Mouse (Mus musculus): ENCODE measurements around the gene Pcsk2.

Pcsk2 gene

DNA sequence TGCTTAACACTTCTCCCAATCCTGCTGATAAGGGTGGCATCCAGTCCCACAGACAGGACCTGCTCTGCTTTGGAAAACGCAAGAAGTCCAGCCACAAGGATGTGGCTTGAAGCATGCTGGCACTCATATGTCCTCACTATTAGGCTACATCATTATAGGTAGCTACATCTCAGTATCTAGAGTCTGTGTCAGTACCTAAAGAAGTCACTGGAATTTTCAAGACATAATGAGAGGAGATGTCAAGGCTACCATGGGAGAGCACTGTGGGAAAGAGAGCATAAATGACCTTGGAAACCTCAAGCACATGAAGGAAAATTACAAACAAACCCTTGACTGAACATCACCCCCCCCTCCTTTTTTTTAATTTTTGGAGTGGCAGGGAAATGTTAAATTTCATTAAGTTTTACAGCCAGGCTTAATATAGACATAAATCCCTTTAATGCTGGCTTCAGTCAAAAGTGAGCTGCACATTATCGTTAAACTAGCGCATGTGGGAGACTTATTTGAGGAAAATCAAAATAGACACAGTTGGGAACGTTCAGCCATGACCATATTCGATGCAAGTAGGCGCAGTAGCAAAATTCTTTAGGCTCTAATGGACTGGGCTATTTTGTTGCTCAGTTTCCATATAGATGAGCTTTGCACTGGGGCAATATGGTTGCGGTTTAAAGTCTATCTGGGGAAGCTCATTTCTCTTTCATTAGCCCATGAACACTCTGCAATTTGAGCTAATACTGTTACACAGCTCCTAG is 193.7 kb downstream of the Pcsk2 start:
- DNase-seq: no peak

DNA sequence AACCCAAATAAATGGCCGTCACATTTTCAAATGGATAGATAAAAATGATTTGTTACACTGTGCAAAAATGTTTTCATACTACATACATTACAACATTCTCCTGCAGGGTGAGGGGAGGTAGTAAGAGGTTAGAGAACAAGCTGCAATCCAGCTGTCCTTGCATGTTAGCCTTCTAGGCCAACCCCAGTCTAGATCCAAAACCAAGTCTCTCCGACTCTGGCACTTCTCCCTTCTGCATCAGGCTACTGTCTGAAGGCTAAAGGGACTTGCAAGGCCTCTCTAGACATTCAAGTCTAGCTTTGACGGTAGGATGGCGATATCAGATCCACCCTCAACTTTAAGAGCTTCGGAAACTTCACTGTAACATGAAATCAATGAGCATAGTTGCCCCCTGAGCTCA is 196.5 kb downstream of the Pcsk2 start:
- DNase-seq: no peak

DNA sequence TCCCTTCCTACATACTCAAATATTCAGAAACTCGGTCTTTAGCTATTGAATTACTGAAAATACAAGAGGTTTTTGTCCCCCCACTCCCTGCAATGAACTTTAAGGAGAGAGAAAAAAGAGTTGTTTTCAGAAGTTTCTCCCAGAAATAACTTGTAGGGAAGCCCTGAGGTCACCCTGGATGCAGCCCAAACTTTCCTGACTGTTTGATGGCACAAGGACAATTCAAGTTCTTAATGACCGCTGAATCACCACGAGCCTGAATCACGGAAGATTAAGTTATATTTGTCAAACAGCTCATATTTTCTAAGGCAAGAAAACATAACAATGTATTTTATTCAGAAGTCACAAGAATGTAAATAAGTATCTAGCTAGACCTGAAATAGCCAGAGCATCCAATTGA is 197.1 kb downstream of the Pcsk2 start:
- DNase-seq: no peak

DNA sequence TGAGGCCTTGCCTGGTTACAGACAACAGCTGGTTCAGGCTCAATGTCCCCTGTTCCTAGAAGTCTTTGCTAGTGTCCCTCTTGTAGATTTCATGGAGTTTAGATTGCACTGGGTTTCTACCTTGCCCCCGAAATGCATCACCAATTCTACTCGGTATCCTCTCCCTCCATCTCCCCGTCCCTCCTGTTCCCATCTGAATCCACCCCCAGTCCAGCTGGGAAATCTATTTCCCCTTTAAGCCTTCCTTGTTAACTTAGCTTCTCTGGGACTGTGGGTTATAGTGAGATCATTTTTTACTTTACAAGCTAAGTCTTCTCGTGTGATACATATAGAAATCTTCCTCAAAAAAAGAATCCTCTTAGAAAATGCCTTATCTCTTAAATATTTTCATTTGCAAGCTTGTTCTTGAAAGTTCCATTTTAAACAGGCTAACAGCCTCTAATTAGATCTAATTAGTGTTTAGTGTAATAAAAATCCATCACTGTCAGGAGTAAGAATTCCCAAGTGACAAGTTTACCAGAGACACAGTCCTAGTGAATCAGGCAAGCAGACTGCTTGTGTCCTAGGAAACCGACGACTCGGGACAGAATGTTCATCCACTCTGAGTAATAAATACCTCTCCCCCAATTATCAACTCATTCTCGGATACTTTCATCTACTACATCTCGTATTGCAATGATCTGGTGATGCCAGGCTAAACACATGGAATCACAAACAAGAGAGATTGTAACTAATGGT is 206.3 kb downstream of the Pcsk2 start:
- DNase-seq: no peak

DNA sequence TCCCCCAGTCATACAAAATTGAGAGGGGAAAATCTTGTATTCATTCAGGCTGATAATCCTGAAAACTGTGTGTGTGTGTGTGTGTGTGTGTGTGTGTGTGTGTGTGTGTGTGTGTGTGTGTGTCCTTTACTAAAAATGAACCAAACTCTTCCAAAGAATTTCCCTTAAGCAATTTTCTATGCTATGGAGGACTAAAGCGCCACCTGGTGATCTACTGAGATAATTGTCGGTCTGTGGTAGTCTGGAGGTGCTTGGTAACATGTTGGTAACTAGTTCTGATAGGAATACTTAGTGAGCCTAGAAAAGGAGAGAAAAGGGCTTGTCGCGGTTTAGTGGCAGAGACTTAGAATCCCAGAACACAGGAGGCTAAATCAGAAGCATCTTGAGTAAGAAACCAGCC is 230.5 kb downstream of the Pcsk2 start:
- peak; percentile 53 for DNase-seq

DNA sequence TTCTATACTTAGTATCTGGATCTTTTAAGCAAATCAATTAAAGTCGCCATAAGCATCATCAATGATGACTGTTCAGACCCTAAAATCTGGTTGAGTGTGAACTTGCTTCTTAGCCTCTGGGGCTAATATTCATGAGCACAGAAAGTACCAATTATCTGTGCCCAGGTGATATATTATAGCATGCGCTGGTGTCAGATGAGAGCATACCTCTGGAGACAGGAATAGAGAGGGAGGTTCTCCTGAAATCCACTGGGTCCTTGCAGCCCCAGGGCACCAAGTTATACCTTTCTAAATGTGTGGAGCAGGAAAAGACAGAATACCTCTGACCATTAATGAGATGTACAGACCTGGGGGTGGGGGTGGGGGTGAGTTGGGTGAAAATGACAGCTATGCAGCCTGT is 234.4 kb downstream of the Pcsk2 start:
- DNase-seq: no peak

GRCm38 (mm10) chr2:143789911-143790310 is 244.0 kb downstream of the Pcsk2 start:
- no peak for DNase-seq

GRCm38 (mm10) chr2:143795858-143796257 is 249.9 kb downstream of the Pcsk2 start:
- no peak for DNase-seq

DNA sequence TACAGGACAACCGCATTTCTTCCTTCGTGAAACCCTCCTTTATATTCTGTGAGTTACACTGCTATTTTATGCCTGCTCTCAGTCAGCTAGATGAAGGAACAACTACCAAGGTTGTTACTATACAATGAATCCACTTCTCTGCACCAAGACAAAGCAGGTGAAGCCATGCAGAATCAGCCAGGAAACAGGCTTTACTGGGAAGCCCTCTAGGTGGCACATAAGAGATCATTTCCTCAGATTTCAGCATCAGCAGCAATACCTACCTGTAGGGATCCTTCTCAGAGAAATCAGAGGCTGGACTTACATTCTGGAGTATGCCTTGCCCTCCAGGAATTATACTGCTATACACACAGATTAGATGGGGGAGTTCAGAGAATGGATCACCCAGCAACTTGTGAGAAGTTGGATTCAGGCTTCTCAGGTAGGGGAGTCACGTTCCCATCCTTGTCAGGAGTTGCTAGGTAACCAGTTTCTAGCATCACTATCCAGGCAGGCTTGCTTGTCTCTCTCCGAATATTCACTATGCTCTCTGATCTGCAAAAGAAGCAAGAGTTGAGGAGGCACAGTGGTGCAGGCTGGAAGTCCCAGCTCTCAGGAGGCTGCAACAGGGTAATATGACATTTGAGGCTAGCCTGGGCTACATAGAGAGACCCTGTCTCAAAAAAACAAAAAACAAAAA is 250.5 kb downstream of the Pcsk2 start:
- DNase-seq: no peak

GRCm38 (mm10) chr2:143801097-143801496 is 255.1 kb downstream of the Pcsk2 start:
- DNase-seq: no peak

- DNase-seq: no peak
Measured at GRCm38 (mm10) chr2:143806140-143806923, 260.4 kb downstream of the Pcsk2 start.

DNA sequence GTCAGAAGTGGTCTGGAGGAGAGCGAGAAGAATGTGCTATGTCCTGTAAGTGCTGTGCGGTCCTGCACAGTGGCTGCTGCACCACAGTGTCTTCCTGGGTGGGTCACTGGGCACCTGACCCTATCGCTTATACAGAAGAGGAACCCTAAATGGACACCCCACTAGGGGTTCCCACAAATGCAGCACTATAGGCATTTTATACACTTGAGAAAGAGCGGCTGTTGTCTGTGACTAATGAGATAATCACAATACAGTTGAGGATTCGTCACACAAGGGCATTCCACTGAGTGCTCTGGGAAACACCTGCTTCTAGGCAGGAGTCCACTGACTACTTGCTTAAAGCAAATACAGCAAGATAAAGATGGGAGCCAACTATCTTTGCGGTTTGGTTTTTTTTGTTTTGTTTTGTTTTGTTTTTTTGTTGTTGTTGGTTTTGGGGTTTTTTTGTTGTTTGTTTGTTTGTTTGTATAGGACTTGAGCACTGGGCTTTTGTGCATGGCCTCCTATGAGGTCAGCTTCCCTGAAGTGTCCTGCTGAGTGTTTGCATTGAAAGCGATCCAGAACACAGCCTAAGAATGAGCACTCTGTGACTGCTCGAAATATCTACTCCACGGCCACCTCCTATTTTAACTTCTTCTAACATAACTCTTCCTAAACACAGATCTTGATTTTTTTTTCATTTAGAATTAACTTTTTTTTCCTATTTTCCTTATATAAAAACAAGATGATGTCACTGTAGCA is 261.1 kb downstream of the Pcsk2 start:
- DNase-seq: no peak

- DNase-seq: no peak
Measured at GRCm38 (mm10) chr2:143808789-143809188, 262.8 kb downstream of the Pcsk2 start.

DNA sequence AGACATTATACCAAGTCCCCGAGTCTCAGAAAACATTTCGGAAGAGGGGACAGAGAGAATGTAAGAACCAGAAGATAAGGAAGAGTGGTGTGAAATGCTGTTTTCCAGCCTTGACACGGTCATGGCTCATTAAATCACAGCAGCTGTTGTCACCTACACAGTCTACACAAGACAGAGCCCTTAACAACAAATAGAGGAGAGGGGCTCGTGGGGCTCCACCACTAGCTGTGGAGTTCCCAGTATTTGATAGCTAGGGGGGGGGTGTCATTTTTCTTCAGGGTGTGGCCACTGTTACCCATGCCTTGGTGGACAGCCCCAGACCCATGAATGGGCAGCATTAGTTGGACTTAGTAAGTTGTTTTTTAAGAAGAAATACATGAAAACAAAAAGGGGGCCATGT is 266.3 kb downstream of the Pcsk2 start:
- no peak for DNase-seq

GRCm38 (mm10) chr2:143813461-143813860 is 267.5 kb downstream of the Pcsk2 start:
- DNase-seq: no peak

GRCm38 (mm10) chr2:143831645-143832044 is 285.7 kb downstream of the Pcsk2 start:
- DNase-seq: no peak

- DNase-seq: no peak
Measured at GRCm38 (mm10) chr2:143832721-143833120, 286.8 kb downstream of the Pcsk2 start.

- DNase-seq: peak; percentile 26
Measured at GRCm38 (mm10) chr2:143834082-143834481, 288.1 kb downstream of the Pcsk2 start.

DNA sequence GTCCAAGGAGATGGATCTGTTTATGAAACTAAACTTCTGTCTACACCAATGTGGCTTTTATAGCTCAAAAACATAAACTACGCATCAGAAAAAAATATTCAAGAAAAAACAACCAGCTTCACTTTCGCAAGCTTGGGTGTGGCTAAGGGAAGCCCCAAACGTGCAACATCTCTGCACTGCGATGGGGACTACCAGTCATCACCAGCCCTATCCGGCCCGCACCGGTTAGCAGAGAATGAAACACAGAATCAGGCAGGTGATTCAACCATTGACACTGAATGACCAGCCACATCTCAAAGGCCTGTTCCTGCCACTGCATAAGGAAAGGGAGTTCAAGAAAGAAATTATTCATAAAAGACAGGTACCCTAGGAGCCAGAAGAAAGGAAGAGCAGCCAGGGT is 289.9 kb downstream of the Pcsk2 start:
- DNase-seq: no peak

DNA sequence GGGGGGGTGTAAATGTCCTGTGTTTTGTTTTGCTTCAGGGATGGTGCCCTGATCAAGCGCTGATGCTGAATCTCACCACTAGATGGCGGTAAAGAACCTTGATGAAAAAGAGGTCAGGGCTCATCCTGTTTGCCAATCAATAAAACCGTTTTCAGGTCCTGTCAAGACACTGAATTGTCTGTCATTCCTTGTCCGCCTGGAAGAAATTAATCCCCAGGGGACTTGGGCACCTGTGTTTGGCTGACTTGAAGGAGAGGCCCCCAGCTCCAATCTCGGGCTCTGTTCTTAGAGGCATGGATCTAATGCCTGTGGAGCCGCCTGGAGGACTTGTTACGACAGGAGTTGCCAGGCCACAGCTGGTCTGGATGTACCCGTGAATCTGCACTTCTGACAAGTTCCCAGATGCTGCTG is 291.3 kb downstream of the Pcsk2 start:
- peak; percentile 89 for DNase-seq

GRCm38 (mm10) chr2:143838698-143839097 is 292.7 kb downstream of the Pcsk2 start:
- no peak for DNase-seq

DNA sequence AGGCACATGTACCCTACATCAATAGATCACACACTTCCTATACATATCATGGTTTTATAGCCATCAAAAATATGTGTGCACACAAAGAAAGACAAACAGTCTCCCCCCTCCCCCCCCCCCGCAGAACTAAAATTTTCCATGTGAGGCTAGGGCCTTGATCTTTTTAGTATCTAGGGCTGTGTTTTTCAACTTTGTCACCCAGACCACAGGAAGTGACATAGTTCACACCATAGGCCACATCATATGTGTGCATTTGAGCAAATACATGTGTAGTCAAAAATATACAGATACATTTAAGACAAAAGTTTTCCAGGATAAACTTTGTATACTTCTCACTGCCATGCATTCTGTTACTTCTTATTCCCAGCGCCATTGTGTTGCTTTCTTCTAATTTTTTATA is 293.5 kb downstream of the Pcsk2 start:
- no peak for DNase-seq
